Mouse (Mus musculus): ENCODE results near the gene Abca8a. TPM values are rescaled to one million over a fixed set of nuclear protein-coding genes. Genes with fewer than 3 reads are reported as not detected.

Gene Abca8a
- polyA plus RNA-seq, 1 experiment from 2014 or later: 1.5 TPM

GRCm38 (mm10) chr11:110094846-110095380 is 865 bp downstream of the Abca8a start:
- TF ChIP-seq CTCF (IDR thresholded peaks at IDR 0.05; ENCODE audit: low read depth): no peak
- ATAC-seq: no peak
- no peaks in the 10 kb centered on the region for H3K27me3 ChIP-seq (replicated peaks; ENCODE audit: control insufficient read depth, insufficient read depth, low read length)
- H3K4me2 ChIP-seq (replicated peaks; ENCODE audit: low read depth): no peak overlapping the region
- no peak overlapping the region for H3K9ac ChIP-seq (ENCODE audit: low read depth, low read length)
- WGBS: 55% methylated on average over 7 of the region's 7 CpGs
- no peaks in the 10 kb centered on the region for H3K4me1 ChIP-seq (replicated peaks; ENCODE audit: control insufficient read depth, insufficient read depth, low read length)
- H3K36me3 ChIP-seq (ENCODE audit: control insufficient read depth, insufficient read depth): no peaks in the 10 kb centered on the region
- no peaks in the 10 kb centered on the region for H3K9me3 ChIP-seq (ENCODE audit: control insufficient read depth)
- H3K4me3 ChIP-seq (ENCODE audit: low read depth, low read length): no peak overlapping the region
- H3K27ac ChIP-seq (ENCODE audit: low read depth, low read length): no peak overlapping the region

GRCm38 (mm10) chr11:110094236-110094635 is 1.5 kb downstream of the Abca8a start:
- no peak for TF ChIP-seq CTCF (IDR thresholded peaks at IDR 0.05; ENCODE audit: low read depth)
- Histone ChIP-seq H3K9ac (ENCODE audit: low read depth, low read length) (no peak overlapping the region), H3K9me3 (ENCODE audit: control insufficient read depth) (no peaks in the 10 kb centered on the region), H3K27me3 (replicated peaks; ENCODE audit: control insufficient read depth, insufficient read depth, low read length) (no peaks in the 10 kb centered on the region), H3K4me3 (ENCODE audit: low read depth, low read length) (no peak overlapping the region), H3K4me1 (replicated peaks; ENCODE audit: control insufficient read depth, insufficient read depth, low read length) (no peaks in the 10 kb centered on the region), H3K4me2 (replicated peaks; ENCODE audit: low read depth) (no peak overlapping the region), H3K36me3 (ENCODE audit: control insufficient read depth, insufficient read depth) (no peaks in the 10 kb centered on the region), H3K27ac (ENCODE audit: low read depth, low read length) (no peak overlapping the region)
- 79% methylated on average over 3 of the region's 3 CpGs for WGBS
- ATAC-seq: no peak

- ATAC-seq: no peak
- WGBS: 72% methylated on average over 2 of the region's 2 CpGs
- TF ChIP-seq CTCF (IDR thresholded peaks at IDR 0.05; ENCODE audit: low read depth): no peak
Measured at GRCm38 (mm10) chr11:110091328-110091727, 4.5 kb downstream of the Abca8a start.

GRCm38 (mm10) chr11:110072158-110072557 is 23.6 kb downstream of the Abca8a start:
- H3K27ac ChIP-seq (ENCODE audit: low read depth, low read length): no peak overlapping the region
- no peak for TF ChIP-seq CTCF (IDR thresholded peaks at IDR 0.05; ENCODE audit: low read depth)
- no peak overlapping the region for H3K4me3 ChIP-seq (ENCODE audit: low read depth, low read length)
- ATAC-seq: no peak
- H3K4me2 ChIP-seq (replicated peaks; ENCODE audit: low read depth): no peak overlapping the region
- 42% methylated on average over 3 of the region's 3 CpGs for WGBS
- no peaks in the 10 kb centered on the region for H3K27me3 ChIP-seq (replicated peaks; ENCODE audit: control insufficient read depth, insufficient read depth, low read length)
- H3K36me3 ChIP-seq (ENCODE audit: control insufficient read depth, insufficient read depth): no peaks in the 10 kb centered on the region
- H3K9ac ChIP-seq (ENCODE audit: low read depth, low read length): no peak overlapping the region
- no peaks in the 10 kb centered on the region for H3K9me3 ChIP-seq (ENCODE audit: control insufficient read depth)
- H3K4me1 ChIP-seq (replicated peaks; ENCODE audit: control insufficient read depth, insufficient read depth, low read length): 0 out of 2 replicates have a peak, but pooled peaks cover 2% of the 10 kb centered on the region

More at GRCm38 (mm10) chr11:110091328-110091727, 4.5 kb downstream of the Abca8a start:
- Histone ChIP-seq H3K27me3 (replicated peaks; ENCODE audit: control insufficient read depth, insufficient read depth, low read length) (no peaks in the 10 kb centered on the region), H3K9me3 (ENCODE audit: control insufficient read depth) (no peaks in the 10 kb centered on the region), H3K36me3 (ENCODE audit: control insufficient read depth, insufficient read depth) (no peaks in the 10 kb centered on the region), H3K9ac (ENCODE audit: low read depth, low read length) (no peak overlapping the region), H3K4me1 (replicated peaks; ENCODE audit: control insufficient read depth, insufficient read depth, low read length) (no peaks in the 10 kb centered on the region), H3K27ac (ENCODE audit: low read depth, low read length) (no peak overlapping the region), H3K4me2 (replicated peaks; ENCODE audit: low read depth) (no peak overlapping the region), H3K4me3 (ENCODE audit: low read depth, low read length) (no peak overlapping the region)

GRCm38 (mm10) chr11:110061032-110061431 is 34.7 kb downstream of the Abca8a start:
- Histone ChIP-seq H3K4me2 (replicated peaks; ENCODE audit: low read depth) (no peak overlapping the region), H3K4me1 (replicated peaks; ENCODE audit: control insufficient read depth, insufficient read depth, low read length) (0 out of 2 replicates have a peak, but pooled peaks cover 4% of the 10 kb centered on the region), H3K27me3 (replicated peaks; ENCODE audit: control insufficient read depth, insufficient read depth, low read length) (no peaks in the 10 kb centered on the region), H3K27ac (ENCODE audit: low read depth, low read length) (no peak overlapping the region), H3K9ac (ENCODE audit: low read depth, low read length) (no peak overlapping the region), H3K9me3 (ENCODE audit: control insufficient read depth) (no peaks in the 10 kb centered on the region), H3K4me3 (ENCODE audit: low read depth, low read length) (no peak overlapping the region), H3K36me3 (ENCODE audit: control insufficient read depth, insufficient read depth) (no peaks in the 10 kb centered on the region)
- no peak for ATAC-seq
- WGBS: 43% methylated on average over 4 of the region's 4 CpGs
- TF ChIP-seq CTCF (IDR thresholded peaks at IDR 0.05; ENCODE audit: low read depth): no peak

GRCm38 (mm10) chr11:110060127-110060526 is 35.7 kb downstream of the Abca8a start:
- no peak overlapping the region for H3K9ac ChIP-seq (ENCODE audit: low read depth, low read length)
- TF ChIP-seq CTCF (IDR thresholded peaks at IDR 0.05; ENCODE audit: low read depth): no peak
- no peaks in the 10 kb centered on the region for H3K9me3 ChIP-seq (ENCODE audit: control insufficient read depth)
- H3K27me3 ChIP-seq (replicated peaks; ENCODE audit: control insufficient read depth, insufficient read depth, low read length): no peaks in the 10 kb centered on the region
- WGBS: 39% methylated on average over 2 of the region's 2 CpGs
- H3K27ac ChIP-seq (ENCODE audit: low read depth, low read length): no peak overlapping the region
- H3K4me3 ChIP-seq (ENCODE audit: low read depth, low read length): no peak overlapping the region
- ATAC-seq: peak; percentile 65
- H3K4me2 ChIP-seq (replicated peaks; ENCODE audit: low read depth): no peak overlapping the region
- no peaks in the 10 kb centered on the region for H3K36me3 ChIP-seq (ENCODE audit: control insufficient read depth, insufficient read depth)
- 0 out of 2 replicates have a peak, but pooled peaks cover 4% of the 10 kb centered on the region for H3K4me1 ChIP-seq (replicated peaks; ENCODE audit: control insufficient read depth, insufficient read depth, low read length)
